Mouse (Mus musculus): Measurements from ENCODE around the gene Safb.

Gene Safb

DNA sequence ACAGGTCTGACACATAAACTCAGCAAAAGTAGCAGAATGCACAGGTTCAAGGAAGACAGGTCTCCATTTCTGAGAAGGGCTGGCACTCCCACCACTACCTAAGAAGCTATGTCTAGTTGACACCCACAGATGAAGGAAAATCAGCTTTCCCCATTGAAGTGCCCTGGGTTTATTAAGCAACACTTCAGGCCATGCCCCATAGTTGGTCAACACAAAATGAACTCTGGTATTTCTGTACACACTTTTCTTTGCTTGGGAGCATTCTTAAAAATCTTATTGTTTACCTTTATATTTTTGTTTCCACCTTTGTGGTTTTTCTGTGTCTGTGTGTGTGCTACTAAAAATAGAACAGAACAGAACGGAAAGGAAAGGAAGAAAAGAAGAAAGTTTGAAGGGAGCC, 24.5 kb upstream of the Safb start:
- no peak for DNase-seq (ENCODE audit: low spot score in 2 of 2)

DNA sequence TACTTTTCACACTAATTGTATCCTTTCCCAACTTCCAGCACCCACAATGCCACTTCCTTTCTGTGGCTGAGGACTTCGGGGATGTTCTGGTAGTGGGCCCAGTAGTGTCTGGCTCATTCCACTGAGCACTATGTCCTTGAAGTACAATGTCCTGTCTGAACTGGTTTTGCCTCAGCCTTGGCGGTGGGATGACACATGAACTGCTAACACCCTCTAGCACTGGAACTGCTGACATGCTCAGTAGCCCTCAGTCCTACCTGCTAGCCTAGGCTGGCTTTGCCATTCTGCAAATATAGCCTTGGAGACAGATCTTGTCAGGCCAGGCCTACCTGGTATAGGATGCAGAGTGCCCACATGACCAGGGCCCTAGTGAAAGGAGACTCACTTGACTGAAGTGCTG, 22.8 kb upstream of the Safb start:
- DNase-seq (ENCODE audit: low spot score in 2 of 2), result no peak

DNA sequence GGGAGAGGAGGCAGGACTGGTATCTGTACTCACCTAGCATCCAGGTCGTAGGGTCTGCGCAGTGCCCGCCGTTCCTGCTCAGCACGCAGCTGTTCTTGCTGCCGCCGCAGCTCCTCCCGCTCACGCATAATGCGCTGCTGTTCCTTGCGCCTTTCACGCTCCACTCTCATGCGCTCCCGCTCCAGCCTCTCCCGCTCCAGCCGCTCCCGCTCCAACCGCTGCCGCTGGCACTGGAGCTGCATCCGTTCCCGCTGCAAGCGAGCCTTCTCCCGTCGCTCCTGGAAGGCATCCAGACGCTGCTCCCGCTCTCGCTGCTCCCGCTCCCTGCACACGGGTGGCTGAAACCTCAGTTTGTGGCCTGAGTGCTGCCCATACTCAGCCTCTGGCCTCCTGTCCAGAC, 18.3 kb upstream of the Safb start:
- no peak for DNase-seq (ENCODE audit: low spot score in 2 of 2)

DNA sequence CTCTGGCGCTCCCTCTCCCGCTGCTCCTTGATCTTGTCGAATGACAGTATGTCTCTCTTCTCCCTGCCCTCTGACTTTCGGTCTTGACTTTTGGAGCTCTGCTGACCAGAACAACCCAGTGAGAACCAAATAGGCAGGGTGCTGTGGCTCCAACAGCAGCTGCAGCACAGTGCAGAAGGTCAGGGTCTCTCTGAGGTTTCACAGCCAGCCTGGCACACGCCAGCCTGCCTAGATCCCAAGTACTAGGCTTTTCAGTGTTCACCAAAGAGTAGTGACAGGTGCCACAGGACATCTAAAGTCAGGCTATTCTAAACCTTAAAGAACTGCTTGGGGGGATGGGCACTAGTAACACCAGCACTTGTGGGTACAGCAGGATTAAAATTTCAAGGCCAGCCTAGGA, 17.7 kb upstream of the Safb start:
- no peak for DNase-seq (ENCODE audit: low spot score in 2 of 2)

DNA sequence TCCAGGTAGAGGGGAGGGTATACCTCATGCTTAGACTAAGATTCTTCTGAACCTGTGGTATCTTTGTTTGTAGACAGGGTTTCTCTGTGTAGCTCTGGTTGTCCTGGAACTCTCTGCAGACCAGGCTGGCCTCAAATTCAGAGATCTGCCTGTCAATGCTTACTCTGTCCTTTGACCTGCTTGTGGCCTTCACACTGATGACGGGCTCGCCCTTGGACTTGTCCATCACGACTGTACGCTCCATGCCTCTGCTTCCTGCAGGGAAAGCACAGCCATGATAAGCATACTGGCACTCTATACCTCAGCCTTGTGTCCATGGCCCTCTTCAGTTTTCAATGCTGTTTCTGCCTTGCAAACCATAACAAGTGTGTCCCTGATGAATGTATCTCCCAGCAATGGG, 17.3 kb upstream of the Safb start:
- DNase-seq (ENCODE audit: low spot score in 2 of 2), result no peak

DNA sequence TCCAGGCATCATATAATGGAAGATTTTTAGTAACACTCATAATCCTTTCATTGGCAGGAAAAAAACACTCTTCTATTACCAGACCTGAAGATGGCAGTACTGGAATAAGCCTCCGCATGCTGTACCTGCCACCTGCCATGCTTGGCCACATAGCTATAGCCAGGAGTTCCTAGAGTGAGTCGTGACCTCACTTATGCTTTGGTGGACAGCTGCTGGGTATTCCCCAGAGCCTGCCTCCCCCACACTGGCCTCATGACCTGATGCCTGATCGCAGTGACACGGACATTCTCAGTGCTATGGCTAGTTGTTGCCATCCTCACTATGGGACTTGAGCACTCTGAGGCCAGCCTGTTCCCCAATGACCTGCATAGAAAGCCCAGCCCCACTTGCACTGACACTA, 14.3 kb upstream of the Safb start:
- DNase-seq (ENCODE audit: low spot score in 2 of 2), result no peak

DNA sequence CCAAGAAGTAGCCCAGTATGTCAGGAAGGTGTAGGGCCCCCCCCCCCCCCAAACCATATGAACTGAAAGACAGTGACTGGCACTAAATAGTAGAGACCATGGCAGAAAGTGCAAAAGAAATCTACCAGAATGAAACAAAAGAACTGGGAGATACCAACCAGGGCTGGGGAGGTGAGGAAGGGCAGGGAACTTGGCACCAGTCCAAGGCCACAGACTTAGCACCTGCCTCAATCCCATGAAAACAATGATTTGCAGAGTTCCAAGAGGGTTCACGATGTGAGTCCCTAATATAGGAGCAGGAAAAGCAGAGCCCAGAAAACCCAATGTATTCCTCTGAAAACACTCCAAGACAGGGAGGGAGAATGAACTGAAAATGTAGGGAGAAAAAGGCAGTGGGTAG, 12.5 kb upstream of the Safb start:
- DNase-seq (ENCODE audit: low spot score in 2 of 2), result no peak

DNA sequence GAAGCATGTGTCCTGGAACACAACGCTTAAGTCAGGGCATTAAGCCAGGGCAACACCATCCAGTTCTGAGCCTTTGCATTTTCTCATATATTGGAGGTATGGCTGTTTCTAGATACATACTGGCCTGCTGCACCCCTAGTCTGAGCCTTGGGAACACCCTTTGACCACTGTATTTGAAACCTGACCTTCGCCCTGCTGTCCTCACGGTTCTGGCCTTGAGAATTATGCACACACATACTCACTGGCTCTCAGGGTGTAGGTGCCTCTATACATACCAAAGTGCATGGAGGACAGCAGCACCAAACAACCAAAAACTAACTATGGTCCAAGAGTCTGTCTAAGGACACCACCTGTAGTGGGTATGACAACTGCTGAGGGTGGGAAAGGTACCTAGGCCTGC, 11.7 kb upstream of the Safb start:
- no peak for DNase-seq (ENCODE audit: low spot score in 2 of 2)

DNA sequence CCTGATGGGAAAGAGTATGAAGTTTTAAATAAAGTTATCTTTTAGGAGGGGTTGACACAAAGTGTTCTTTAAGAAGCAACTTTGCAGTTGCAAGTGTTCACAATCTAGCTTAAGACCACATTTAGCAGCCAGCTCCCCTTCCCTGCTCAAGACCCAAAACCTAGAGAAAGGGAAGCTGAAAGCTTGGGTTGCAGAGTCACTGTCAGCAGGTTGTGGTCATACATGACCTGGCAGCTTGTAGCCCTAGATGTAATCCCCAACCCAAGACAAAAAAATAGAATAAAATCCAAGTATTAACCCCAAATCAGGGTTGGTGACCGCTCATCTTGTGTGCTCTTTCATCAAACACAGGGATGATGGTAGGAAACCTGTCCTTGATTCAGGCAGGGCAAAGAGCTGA, 1.6 kb upstream of the Safb start:
- DNase-seq (ENCODE audit: low spot score in 2 of 2), result no peak

DNA sequence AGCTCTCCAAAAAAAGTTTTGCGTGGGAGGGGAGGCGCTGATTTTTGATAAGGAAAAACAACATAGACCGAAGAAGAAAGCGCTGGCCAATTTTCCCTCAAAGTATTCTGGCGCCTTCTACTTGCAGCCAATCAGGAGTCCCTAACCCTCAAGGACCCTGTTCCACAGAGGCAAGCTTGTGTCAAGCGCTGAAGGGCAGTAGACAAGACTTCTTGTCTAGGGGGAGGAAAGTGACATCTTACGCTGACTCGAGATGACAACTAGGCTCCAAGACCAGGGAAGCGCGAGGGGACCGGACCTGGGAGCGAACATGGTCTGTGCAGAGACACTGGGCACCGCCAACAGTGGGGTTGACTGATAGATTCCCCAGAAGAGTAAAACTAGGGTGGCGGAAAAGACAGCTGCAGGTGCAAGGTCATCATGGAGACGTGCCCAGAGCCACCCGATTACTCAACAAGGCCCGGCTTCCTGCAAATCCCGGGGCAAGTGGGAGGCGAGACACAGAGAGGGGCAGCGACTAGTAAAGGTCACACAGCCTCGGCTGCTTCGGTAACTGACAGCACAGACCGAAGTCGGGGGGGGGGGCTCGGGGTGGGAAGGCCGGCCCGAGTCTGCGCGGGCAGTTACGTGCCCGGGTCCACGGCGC, 891 bp upstream of the Safb start:
- peak; percentile 55 to 74 for DNase-seq (ENCODE audit: low spot score in 2 of 2)

DNA sequence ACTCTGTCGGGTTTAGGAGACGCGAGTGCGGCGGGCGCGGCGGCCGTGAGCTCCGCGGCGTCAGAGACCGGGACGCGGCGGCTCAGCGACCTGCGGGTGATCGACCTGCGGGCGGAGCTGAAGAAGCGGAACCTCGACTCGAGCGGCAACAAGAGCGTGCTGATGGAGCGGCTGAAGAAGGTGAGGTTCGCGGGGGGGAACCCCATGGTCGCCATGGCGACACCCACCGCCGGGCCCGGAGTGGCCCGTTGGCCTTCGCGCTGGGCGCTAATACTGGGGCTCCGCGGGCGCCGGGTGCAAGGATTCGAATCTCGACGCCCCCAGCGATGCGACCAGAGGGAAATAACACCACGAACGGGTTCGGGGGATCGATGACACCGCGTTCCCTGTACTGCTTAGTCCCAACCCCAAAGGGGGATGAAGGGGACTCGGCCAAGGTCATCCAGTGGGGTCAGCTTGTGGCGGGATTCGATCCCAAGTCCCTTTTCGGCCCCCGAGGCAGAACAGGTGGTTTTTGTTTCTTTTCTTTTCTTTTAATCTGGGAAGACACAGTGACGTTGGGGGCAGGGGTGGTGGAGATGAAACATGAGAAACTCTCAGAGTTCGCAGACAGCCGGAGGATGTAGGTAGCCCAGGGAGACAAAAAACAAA, 671 bp downstream of the Safb start:
- peak; percentile 67 to 69 for DNase-seq (ENCODE audit: low spot score in 2 of 2)

DNA sequence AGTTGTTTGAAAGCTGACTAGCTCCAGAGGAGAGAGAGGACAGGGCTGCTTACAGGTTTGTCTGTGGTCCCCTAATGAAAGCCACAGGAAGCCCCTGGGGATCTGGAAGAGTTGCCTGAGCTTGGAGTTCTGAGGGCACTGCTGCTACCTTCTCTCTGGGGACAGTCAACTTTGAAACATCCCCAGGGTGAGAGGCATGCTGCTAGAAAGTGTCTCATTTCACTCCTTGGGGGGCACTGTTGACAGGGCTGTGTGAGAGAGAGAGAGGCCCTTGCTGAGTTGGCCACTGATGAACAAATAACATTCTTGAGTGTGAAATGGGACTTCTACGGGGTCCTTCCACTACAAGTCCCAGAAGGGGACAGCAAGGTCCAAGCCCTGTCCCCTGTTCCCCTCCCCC, 3.1 kb downstream of the Safb start:
- no peak for DNase-seq (ENCODE audit: low spot score in 2 of 2)

DNA sequence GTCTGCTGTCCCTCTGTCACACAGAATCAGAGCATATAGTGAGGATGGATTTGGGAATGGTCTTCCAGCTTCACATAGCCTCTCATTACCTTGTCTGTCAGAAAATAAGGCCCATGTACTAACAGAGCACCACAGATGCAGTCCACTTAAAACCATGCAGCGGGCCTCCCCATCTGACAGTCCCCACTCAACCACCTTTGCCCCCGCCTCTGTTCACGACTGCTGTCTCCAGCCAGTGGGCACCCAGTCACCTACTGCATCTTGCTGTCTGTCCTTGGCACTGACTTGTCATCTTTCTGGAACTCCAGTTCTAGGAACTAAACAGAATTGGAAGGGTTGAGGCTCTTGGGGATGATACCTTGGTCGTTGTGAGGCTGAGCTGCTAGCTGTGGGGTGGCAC, 4.3 kb downstream of the Safb start:
- no peak for DNase-seq (ENCODE audit: low spot score in 2 of 2)

DNA sequence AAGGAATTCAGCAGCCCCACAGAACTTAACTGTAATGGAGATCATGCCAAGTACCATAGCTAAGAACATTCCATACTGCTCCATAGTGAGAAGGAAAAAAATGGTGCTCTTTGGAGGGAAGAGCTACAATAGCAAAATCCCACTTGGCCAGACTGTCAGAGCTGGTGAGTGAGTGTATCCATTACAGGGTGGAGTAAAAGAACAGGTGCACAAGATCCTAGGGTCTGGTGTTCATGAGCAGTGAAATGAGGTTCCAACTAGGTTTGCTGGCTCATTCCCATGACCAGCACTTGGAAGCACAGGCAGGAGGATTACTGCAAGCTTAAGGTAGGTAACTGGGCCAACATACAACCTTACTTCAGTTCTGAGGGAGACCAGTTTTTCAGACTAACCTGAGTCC, 7.9 kb downstream of the Safb start:
- DNase-seq (ENCODE audit: low spot score in 2 of 2), result no peak

DNA sequence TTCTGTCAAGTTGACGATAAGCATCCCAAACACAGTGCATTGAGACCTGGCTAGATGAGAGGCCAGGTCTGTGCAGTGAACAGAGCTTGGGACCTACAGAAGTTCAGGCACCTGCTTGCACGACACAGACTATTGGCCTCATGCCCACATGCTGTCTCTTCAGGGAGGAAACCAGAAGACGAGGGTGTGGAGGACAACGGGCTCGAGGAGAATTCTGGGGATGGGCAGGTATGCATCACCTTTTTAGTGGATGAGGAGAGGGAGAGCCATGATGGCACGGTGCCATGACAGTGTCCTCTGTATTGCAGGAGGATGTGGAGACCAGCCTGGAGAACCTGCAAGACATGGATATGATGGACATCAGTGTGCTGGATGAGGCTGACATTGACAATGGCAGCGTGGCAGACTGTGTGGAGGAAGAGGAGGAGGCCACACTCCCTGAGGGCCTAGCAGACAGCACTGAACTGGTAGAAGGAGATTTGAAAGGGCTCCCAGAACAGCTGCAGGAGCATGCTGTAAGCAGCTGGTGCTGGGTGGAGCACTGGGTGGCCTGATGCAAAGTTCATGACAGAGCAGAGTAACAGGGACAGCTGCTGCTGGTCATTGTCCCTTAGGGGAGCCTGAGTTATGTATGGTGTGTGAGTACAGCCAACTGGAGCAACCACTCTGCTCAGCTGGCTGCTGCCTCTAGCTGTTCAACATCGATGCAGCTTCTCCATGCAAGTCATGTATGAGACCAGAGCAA, 9.1 kb downstream of the Safb start:
- DNase-seq (ENCODE audit: low spot score in 2 of 2), result no peak

DNA sequence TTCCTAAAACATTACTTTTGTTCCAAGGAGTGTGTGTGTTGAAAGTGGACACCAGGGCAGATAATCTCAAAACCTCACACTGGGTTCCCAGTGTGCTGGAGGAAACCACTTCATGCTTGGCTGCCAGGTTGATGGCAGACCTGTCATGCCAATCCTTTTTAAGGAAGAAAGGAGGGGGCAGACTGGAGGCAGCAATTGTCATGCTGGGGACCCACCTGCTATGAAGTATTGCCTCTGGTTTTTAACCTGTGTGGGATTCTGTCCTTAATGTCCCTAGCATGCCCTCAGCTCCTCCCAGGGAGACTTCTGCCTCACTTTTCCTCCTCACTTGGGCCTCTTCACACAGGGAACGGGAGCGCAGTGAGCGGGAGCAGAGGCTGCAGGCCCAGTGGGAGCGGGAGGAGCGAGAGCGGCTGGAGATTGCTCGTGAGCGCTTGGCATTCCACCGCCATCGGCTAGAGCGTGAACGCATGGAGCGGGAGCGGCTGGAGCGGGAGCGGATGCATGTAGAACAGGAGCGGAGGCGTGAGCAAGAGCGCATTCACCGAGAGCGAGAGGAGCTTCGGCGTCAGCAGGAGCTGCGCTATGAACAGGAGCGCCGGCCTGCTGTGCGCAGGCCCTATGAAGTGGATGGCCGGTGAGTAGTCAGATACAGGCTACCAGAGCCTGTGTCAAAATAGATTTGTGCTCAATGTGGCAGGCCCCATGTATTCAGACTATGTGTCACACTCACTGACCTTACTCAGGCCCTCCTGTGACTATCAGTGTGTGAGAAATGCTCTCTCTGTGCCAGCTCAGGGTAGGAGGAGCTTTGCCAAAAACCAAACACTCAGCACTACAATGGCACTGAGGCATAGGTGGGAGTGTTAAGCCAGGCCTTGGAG, 18.8 kb downstream of the Safb start:
- no peak for DNase-seq (ENCODE audit: low spot score in 2 of 2)

DNA sequence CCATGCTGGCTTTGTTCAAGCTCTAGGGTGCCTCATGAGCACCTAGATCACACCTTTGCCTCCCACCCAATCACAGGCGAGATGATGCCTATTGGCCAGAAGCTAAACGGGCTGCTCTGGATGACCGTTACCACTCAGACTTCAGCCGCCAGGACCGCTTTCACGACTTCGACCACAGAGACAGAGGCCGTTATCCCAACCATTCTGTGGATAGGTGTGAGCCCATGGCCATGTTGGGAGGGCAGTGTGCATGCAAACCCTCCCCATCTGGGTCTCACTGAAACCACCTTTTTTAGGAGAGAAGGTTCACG, 19.4 kb downstream of the Safb start:
- no peak for DNase-seq (ENCODE audit: low spot score in 2 of 2)

DNA sequence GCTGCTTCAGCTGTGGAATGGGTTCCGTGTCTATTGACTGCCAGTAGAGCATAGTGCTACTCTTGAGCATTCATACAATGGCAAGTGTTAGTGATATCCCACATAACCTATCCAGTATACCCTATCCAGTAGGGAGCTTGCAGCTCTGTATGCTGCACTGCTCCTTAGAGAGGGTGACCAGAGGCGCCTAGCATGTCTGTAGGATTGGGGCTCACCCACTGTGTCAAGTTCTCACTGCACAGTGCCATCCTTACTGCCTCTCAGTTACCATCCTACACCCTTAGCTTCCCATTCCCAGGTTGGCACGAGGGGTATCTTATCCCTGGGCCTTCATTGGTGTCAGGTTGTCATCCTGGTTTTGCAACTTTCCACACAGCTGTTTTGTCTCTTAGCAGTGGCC, 19.8 kb downstream of the Safb start:
- DNase-seq (ENCODE audit: low spot score in 2 of 2), result no peak

DNA sequence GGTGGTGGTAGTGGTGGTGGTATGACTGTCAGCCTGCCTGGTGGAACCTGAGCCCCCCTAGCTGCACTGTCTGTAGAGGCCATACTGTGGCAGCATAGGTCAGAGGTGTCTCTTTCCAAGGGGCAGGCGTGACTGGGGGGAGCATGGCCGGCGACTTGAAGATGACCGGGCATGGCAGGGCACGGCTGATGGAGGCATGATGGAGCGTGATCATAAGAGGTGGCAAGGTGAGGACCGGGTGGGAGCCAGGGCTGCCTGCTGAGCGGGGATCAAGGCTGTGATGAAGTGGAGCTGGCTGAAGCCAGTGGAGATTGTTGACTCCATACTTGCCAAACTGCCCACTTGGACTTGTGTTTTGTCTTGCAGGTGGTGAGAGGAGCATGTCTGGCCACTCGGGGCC, 20.8 kb downstream of the Safb start:
- no peak for DNase-seq (ENCODE audit: low spot score in 2 of 2)

DNA sequence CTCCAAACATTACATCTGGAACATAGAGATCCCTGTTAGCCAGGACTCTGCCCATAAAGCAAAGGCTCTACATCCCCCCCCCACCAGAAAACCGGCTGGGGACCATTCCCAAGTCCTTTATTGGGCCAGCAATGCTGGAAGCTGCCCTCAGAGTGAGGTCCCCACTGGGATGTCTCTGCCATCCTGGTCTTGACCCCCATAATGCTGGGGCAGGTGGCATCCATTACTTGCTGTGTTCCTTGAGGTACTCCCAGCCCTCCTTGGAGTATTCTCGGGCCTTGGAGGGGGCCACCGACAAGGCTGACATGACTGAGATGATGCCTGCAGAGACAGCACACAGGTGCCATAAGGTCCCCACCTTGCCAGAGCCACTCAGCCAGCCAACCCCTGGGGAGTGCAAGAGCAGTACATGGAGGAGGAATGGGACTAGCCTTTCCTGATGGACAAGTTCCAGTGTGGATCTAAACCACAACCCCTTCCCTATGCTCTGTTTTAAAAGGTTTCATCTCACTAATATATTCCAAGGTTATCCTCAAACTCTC, 23.0 kb downstream of the Safb start:
- DNase-seq (ENCODE audit: low spot score in 2 of 2), result no peak

DNA sequence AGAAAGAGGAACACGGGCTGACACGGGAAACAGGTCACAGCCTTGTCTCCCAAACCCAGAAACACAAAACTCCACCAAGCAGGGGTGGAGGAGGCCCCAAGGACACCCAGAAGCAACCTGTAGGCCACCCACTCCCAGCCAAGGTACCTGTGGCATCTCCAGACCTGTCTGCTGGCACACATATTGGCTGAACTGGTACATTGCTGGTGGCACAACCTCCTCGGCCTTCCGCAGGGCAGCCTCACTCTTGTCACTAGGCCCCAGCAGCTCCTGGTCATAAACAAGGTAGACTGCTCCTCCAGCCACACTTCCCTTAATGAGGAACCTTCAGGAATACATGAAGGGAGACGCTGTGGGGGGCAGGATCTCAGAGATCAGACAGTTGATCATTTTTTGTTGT, 24.1 kb downstream of the Safb start:
- no peak for DNase-seq (ENCODE audit: low spot score in 2 of 2)

DNA sequence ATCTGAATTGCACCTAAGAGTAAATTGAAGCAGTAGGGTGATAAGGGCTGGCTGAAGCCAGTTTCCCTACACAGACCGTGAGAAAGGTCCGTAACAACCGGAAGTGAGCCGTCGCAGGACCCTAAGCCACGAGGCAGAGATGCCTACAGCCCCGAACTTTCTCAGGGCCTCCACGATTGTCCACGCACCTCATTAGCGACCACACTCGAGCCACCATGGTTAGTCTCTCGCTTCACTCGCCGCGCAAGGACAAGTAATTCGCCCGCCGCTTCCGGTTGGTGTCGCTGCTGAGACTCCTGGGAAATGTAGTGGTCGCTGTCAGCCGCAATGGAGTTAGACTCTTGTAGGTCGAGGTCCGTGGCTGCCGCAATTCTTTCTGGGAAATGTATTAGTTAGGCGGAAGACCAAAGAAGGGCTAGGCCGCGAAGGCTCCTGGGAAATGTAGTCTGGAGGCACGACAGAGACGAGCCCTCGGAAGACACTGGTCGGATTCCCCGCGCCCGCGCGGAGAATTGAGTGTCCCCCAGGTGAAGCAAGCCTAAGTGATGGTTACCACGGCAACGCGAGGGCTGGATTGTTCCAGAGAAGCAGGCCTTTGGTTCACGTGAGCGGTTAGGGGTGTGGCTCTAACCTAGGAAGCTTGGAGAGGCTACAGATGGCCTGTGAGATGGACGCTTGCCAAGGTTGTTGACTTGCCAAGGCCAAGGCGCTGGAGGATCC, 25.0 kb downstream of the Safb start, which contains the start of gene 2410015M20Rik:
Gene 2410015M20Rik (minus strand): TSS at position 320 of the 720 bp plus-strand sequence.
- peak; percentile 98 for DNase-seq (ENCODE audit: low spot score in 2 of 2)

Data from right cerebral cortex, postnatal 10 days (tissue).